In the genomic region with DNA sequence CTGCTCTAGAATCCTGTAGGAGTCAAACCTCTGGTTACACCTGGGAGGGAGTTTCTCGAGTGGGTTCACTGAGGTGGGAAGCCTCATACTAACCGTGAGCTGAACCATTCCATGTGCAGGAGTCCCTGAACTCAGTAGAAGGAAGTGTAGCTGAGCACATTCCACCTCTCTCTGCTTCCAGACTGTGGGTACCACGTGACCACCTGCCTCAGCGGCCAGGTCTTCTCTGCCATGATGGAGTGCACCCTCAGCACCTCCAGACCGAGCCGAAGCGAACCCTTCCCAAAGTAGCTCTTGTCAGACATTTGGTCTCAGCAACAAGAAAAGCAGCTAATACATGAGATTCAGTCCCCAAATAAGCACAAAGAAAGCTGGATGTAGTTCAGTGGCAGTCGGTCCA, we compare ENCODE assay signal across 12 mouse cellular contexts.
"Had no signal": no experiment of that assay in that cellular context is flagged by ENCODE, and none has a peak within 500 bp of the region (broad histone marks: within the 10 kb centered on the region; RNA-seq: fewer than 3 reads in every experiment).

No protein-coding gene starts in this region.

- H3K36me3 ChIP-seq: kidney, embryonic 15.5 days had no signal

- H3K4me2 ChIP-seq: kidney, embryonic 15.5 days; lung, embryonic 14.5 days; midbrain, embryonic 11.5 days had no signal

- H3K9ac ChIP-seq: kidney, embryonic 15.5 days; lung, embryonic 14.5 days had no signal

- H3K4me3 ChIP-seq: kidney, embryonic 15.5 days had no signal

- H3K27me3 ChIP-seq: kidney, embryonic 15.5 days had no signal

- H3K9me3 ChIP-seq: kidney, embryonic 15.5 days had no signal

- DNase-seq: kidney, adult 11 months; kidney, adult 8-10 months; kidney, postnatal 10 days; kidney, postnatal 4 days; lung, embryonic 14.5 days; lung, postnatal 10 days; lung, postnatal 4 days; midbrain, embryonic 14.5 days; thymus, adult 18-20 months; thymus, postnatal 36 days had no signal

- H3K27ac ChIP-seq: kidney, embryonic 15.5 days had no signal
